Mouse (Mus musculus) layer of hippocampus, postnatal 36 days (tissue): ENCODE measurements around the gene Insl3. TPM values are rescaled to one million over a fixed set of nuclear protein-coding genes. Genes with fewer than 3 reads are reported as not detected.
A peak's percentile ranks its signal among the peaks of the same experiment; 100 is the strongest.

Experiments used
- DNase-seq, 2 experiments: peaks; one replicate each; pipeline ENCODE4 v3.0.0; 2022
- total RNA-seq, 2 experiments: library from RNA; stranded (reverse); gene quantifications; 2 replicates each; pipeline ENCODE4 v1.2.3; 2021

Gene Insl3
- 1 to 10 TPM in 1 of 2 experiments, not detected in 1; 3.6 TPM for total RNA-seq

GRCm38 (mm10) chr8:71689028-71689427 lies at the start of gene Insl3:
Gene Insl3, plus strand, starts transcription at chr8:71689214.
- DNase-seq, result no peak

- DNase-seq, result no peak
Observed at GRCm38 (mm10) chr8:71639318-71639717, 49.7 kb upstream of the Insl3 start.

- no peak for DNase-seq
Observed at GRCm38 (mm10) chr8:71645510-71645909, 43.5 kb upstream of the Insl3 start.

- DNase-seq, result no peak
Observed at GRCm38 (mm10) chr8:71654600-71654999, 34.4 kb upstream of the Insl3 start.

GRCm38 (mm10) chr8:71657816-71658215 lies 31.2 kb upstream of the Insl3 start:
- no peak for DNase-seq

GRCm38 (mm10) chr8:71658515-71659049 lies 30.4 kb upstream of the Insl3 start:
- DNase-seq, result no peak

- no peak for DNase-seq
Observed at GRCm38 (mm10) chr8:71659751-71660150, 29.3 kb upstream of the Insl3 start.

GRCm38 (mm10) chr8:71660325-71661120 lies 28.5 kb upstream of the Insl3 start:
- peak; percentile 84 for DNase-seq

GRCm38 (mm10) chr8:71665331-71666130 lies 23.5 kb upstream of the Insl3 start:
- DNase-seq, result no peak

- no peak for DNase-seq
Observed at GRCm38 (mm10) chr8:71666855-71667254, 22.2 kb upstream of the Insl3 start.

GRCm38 (mm10) chr8:71667256-71667655 lies 21.8 kb upstream of the Insl3 start:
- no peak for DNase-seq

GRCm38 (mm10) chr8:71668220-71668975 lies 20.6 kb upstream of the Insl3 start:
- no peak for DNase-seq

- DNase-seq, result no peak
Observed at GRCm38 (mm10) chr8:71670198-71670597, 18.8 kb upstream of the Insl3 start.

- peak; percentile 72 to 76 for DNase-seq
Observed at GRCm38 (mm10) chr8:71670621-71671548, 18.1 kb upstream of the Insl3 start.

- DNase-seq, result peak; percentile 89 to 91
Observed at GRCm38 (mm10) chr8:71671549-71671965, 17.5 kb upstream of the Insl3 start, which contains the start of gene Unc13a. Gene Unc13a, minus strand, starts transcription at chr8:71671757.

GRCm38 (mm10) chr8:71672168-71672735 lies 16.8 kb upstream of the Insl3 start:
- DNase-seq, result no peak

GRCm38 (mm10) chr8:71674071-71674470 lies 14.9 kb upstream of the Insl3 start:
- DNase-seq, result no peak

GRCm38 (mm10) chr8:71675456-71676019 lies 13.5 kb upstream of the Insl3 start:
- DNase-seq, result no peak

GRCm38 (mm10) chr8:71676020-71676741 lies 12.8 kb upstream of the Insl3 start, which contains the start of gene Jak3:
Gene Jak3, plus strand, starts transcription at chr8:71676296.
- DNase-seq, result peak; percentile 49 to 57

GRCm38 (mm10) chr8:71676803-71677202 lies 12.2 kb upstream of the Insl3 start:
- DNase-seq, result no peak
